Mouse (Mus musculus) ES-E14 (cell line): ENCODE measurements around the gene Gpr35. TPM values are rescaled to one million over a fixed set of nuclear protein-coding genes. Genes with fewer than 3 reads are reported as not detected.

ENCODE experiments used
- DNase-seq: peaks from one replicate; pipeline ENCODE4 v3.0.0-alpha.2; 2013; ENCODE audit warnings: low read depth, low spot score
- H3K27ac ChIP-seq: 2 replicates; pipeline ENCODE4 v1.5.1; 2012; ENCODE audit warnings: low read depth, mild to moderate bottlenecking, low read length, moderate library complexity, mixed read lengths; ENCODE audit not compliant: poor library complexity, insufficient read depth, severe bottlenecking
- H3K36me3 ChIP-seq: 2 replicates; pipeline ENCODE4 v1.6.1; 2012; ENCODE audit warnings: mild to moderate bottlenecking, low read length, moderate library complexity, mixed read lengths; ENCODE audit not compliant: control insufficient read depth, poor library complexity, insufficient read depth, severe bottlenecking
- H3K4me1 ChIP-seq, 2 experiments: fragments of 150-350 bp in 1 of 2; sonication (generic) in 1 of 2; 2 replicates each; pipeline ENCODE4 v1.6.1; 2012; ENCODE audit warnings: low read length in 2 of 2, mild to moderate bottlenecking in 1 of 2, mixed read lengths in 1 of 2; ENCODE audit not compliant: control insufficient read depth in 2 of 2, insufficient read depth in 2 of 2, poor library complexity in 1 of 2
- H3K4me3 ChIP-seq, 2 experiments: fragments of 150-350 bp in 1 of 2; sonication (generic) in 1 of 2; 2 replicates each; pipeline ENCODE4 v1.5.1; 2012; ENCODE audit warnings: low read length in 2 of 2, low read depth in 1 of 2, mild to moderate bottlenecking in 1 of 2, mixed read lengths in 1 of 2; ENCODE audit not compliant: insufficient read depth in 1 of 2, poor library complexity in 1 of 2, severe bottlenecking in 1 of 2
- H3K9ac ChIP-seq: 2 replicates; pipeline ENCODE4 v1.6.1; 2012; ENCODE audit warnings: low read depth, mild to moderate bottlenecking, low read length, mixed read lengths; ENCODE audit not compliant: poor library complexity, insufficient read depth, severe bottlenecking
- H3K9me3 ChIP-seq: fragments of 150-350 bp; sonication (generic); 2 replicates; pipeline ENCODE4 v1.6.1; 2012; ENCODE audit warnings: low read depth, mild to moderate bottlenecking, low read length; ENCODE audit not compliant: control insufficient read depth, insufficient read depth
- CHD2 ChIP-seq: IDR thresholded peaks from 2 replicates; pipeline ENCODE4 v1.6.1; 2014; ENCODE audit warnings: mild to moderate bottlenecking, low read depth, low read length, inconsistent platforms
- HCFC1 ChIP-seq: IDR thresholded peaks from 2 replicates; pipeline ENCODE4 v1.6.1; 2012; ENCODE audit warnings: low read length, inconsistent platforms, borderline replicate concordance; ENCODE audit not compliant: insufficient read depth
- MAFK ChIP-seq: IDR thresholded peaks from 2 replicates; pipeline ENCODE4 v1.6.1; 2014; ENCODE audit warnings: mild to moderate bottlenecking, low read depth, low read length, inconsistent platforms; ENCODE audit not compliant: insufficient read depth
- ZC3H11A ChIP-seq: IDR thresholded peaks from 2 replicates; pipeline ENCODE4 v1.6.1; 2012; ENCODE audit warnings: low read depth, mild to moderate bottlenecking, inconsistent platforms, low read length, borderline replicate concordance
- ZNF384 ChIP-seq: IDR thresholded peaks from 2 replicates; pipeline ENCODE4 v1.6.1; 2012; ENCODE audit warnings: low read depth, low read length, inconsistent platforms
- in situ Hi-C, 2 experiments: fragments of 600-800 bp; cut with MboI; formaldehyde crosslinking; loops; one replicate each; pipeline ENCODE4 v1.15.1; 2025; ENCODE audit warnings: low sequenced_read_pairs in 2 of 2, inconsistent platforms in 1 of 2; ENCODE audit not compliant: unreplicated experiment in 2 of 2
- total RNA-seq: library from RNA; depleted of rRNA; stranded (reverse); fragments of 300-350 nt; gene quantifications from 2 replicates; pipeline ENCODE4 v1.2.3, GENCODE M21; 2012

Gene Gpr35
- total RNA-seq, 1 experiment, result 0.22 TPM

GRCm38 (mm10) chr1:92988894-92989293, 38.2 kb downstream of the Gpr35 start:
- H3K36me3 ChIP-seq, result no peaks in the 10 kb centered on the region
- no peak overlapping the region for H3K9ac ChIP-seq
- DNase-seq, result no peak
- H3K4me1 ChIP-seq, result no peaks in the 10 kb centered on the region; a peak in 1 of 4 replicates
- H3K9me3 ChIP-seq, result no peaks in the 10 kb centered on the region
- no peak overlapping the region for H3K27ac ChIP-seq
- no peak for TF ChIP-seq CHD2
- no peak for TF ChIP-seq ZNF384
- no peak for TF ChIP-seq HCFC1
- TF ChIP-seq MAFK, result no peak
- no peak for TF ChIP-seq ZC3H11A
- in situ Hi-C loops, result no loop called here
- no peak overlapping the region for H3K4me3 ChIP-seq

- Histone ChIP-seq H3K27ac (no peak overlapping the region), H3K9me3 (no peaks in the 10 kb centered on the region), H3K4me1 (no peaks in the 10 kb centered on the region; a peak in 1 of 4 replicates), H3K4me3 (no peak overlapping the region), H3K9ac (no peak overlapping the region), H3K36me3 (no peaks in the 10 kb centered on the region)
- DNase-seq, result no peak
- in situ Hi-C loops, result no loop called here
- no peak for TF ChIP-seq MAFK
- no peak for TF ChIP-seq ZNF384
- no peak for TF ChIP-seq HCFC1
- TF ChIP-seq ZC3H11A, result no peak
- no peak for TF ChIP-seq CHD2
These were observed 39.2 kb downstream of the Gpr35 start for GRCm38 (mm10) chr1:92989891-92990290.

DNA sequence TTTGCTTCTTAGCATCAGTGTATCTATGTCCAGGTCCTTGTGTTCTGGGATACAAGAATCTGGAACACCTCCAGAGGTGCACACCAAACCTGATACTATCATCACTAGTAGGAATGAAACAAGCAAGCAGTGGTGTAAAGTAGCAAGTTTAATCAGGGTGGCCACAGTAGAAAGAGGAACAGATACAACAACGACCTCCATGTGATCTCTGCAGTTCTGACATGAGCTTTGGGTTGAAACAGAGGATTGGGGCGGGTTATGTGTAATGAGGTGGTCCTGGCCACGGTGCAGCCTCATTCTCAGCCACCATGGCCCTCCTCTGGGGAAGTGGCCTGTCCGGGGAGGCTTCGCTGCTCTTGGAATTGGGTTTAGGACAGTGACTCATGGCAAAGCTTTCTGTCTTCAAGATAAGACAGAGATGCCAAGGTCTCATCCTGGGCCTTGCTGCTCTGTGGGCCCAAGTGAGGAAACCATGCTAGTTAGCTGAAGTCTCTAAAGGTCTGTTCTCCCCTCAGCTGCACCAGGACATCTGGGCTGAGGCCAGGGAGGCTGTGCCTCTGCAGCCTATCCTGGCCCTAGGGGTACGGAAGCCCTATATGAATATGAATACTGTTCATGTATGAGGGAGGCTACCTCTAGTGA, 41.7 kb downstream of the Gpr35 start:
- H3K9me3 ChIP-seq, result no peaks in the 10 kb centered on the region
- no peak for DNase-seq
- H3K9ac ChIP-seq, result no peak overlapping the region
- TF ChIP-seq ZNF384 (no peak), CHD2 (no peak), MAFK (no peak), HCFC1 (no peak), ZC3H11A (no peak)
- in situ Hi-C loops, result no loop called here
- no peaks in the 10 kb centered on the region; a peak in 1 of 4 replicates for H3K4me1 ChIP-seq
- no peak overlapping the region for H3K4me3 ChIP-seq
- H3K36me3 ChIP-seq, result no peaks in the 10 kb centered on the region
- no peak overlapping the region for H3K27ac ChIP-seq

GRCm38 (mm10) chr1:92992880-92993279, 42.2 kb downstream of the Gpr35 start:
- TF ChIP-seq MAFK (no peak), HCFC1 (no peak), ZC3H11A (no peak), ZNF384 (no peak), CHD2 (no peak)
- in situ Hi-C loops, result no loop called here
- Histone ChIP-seq H3K9me3 (no peaks in the 10 kb centered on the region), H3K27ac (no peak overlapping the region), H3K4me3 (no peak overlapping the region), H3K36me3 (no peaks in the 10 kb centered on the region), H3K9ac (no peak overlapping the region), H3K4me1 (no peaks in the 10 kb centered on the region; a peak in 1 of 4 replicates)
- DNase-seq, result no peak

DNA sequence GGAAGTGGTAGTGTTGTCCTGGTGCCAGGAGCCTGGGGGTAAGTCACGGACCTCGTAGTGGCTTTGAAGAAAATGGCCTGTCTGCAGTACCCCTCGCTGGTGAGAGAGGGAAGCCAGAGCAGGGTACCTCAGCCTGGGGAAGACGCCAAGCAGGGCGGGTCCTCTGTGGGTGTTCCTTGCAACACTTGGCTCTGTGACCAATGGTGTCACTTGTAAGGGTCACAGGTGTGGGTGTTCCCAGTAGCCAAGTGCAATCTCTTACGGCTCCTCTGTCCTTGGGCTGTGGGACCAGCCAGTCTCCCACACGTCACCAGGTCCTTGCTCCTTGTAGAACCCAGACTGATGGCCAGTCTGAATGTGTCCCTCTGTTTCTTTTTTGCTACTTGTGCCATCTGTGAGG, 55.4 kb downstream of the Gpr35 start, which contains the start of gene Aqp12:
Gene Aqp12, plus strand, starts transcription at position 274 of the 400 bp plus-strand sequence.
- in situ Hi-C loops, result no loop called here
- H3K9ac ChIP-seq, result no peak within 1 kb of the TSS
- no peak within 1 kb of the TSS for H3K27ac ChIP-seq
- DNase-seq, result no peak
- H3K36me3 ChIP-seq, result no peaks in the 10 kb centered on the region
- no peaks in the 10 kb centered on the region for H3K9me3 ChIP-seq
- no peak within 1 kb of the TSS for H3K4me3 ChIP-seq
- no peaks in the 10 kb centered on the region for H3K4me1 ChIP-seq
- no peak for TF ChIP-seq MAFK
- TF ChIP-seq ZNF384, result no peak
- TF ChIP-seq CHD2, result no peak
- TF ChIP-seq ZC3H11A, result no peak
- no peak for TF ChIP-seq HCFC1
